Mouse (Mus musculus): ENCODE measurements around the gene Nsf. TPM values are rescaled to one million over a fixed set of nuclear protein-coding genes. Genes with fewer than 3 reads are reported as not detected.

The Nsf gene
- polyA plus RNA-seq, 1 experiment from 2014 or later, result 46.3 TPM

DNA sequence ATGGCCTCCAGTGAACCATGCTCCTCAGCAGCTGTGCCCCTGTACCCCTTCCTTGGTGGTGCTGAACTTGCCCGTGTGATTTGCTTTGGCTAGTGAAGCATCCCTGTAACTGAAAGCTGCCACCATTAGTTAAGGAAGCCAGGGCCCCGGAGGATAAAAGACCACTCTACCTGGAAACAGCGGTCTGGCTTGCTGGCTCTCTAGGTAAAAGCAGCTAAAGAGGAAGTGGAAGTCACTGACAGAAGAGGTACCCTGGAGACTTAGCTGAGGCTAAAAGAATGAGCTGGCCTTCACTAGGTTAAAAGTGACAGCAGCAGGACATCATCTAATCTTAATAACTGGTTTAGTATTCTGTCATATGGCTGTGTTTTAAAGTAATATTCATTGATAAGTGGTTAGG is 17.0 kb upstream of the Nsf start:
- peaks cover 57% of the 10 kb centered on the region for H3K36me3 ChIP-seq

GRCm38 (mm10) chr11:103969278-103969677 is 15.4 kb upstream of the Nsf start:
- 85% methylated on average over 5 of the region's 5 CpGs for WGBS
- Histone ChIP-seq H3K36me3 (peaks cover 41% of the 10 kb centered on the region), H3K9me3 (no peaks in the 10 kb centered on the region), H3K27ac (no peak overlapping the region), H3K4me1 (peaks cover 7% of the 10 kb centered on the region), H3K4me3 (no peak overlapping the region), H3K27me3 (ENCODE audit: insufficient read depth, poor library complexity, severe bottlenecking) (no peaks in the 10 kb centered on the region)
- DNase-seq (ENCODE audit: low spot score), result peak; percentile 54

More for the DNA sequence above, 17.0 kb upstream of the Nsf start:
- 85% methylated on average over 3 of the region's 3 CpGs for WGBS
- Histone ChIP-seq H3K9me3 (no peaks in the 10 kb centered on the region), H3K4me1 (peaks cover 7% of the 10 kb centered on the region), H3K27me3 (ENCODE audit: insufficient read depth, poor library complexity, severe bottlenecking) (no peaks in the 10 kb centered on the region), H3K27ac (no peak overlapping the region), H3K4me3 (no peak overlapping the region)
- DNase-seq (ENCODE audit: low spot score), result no peak

DNA sequence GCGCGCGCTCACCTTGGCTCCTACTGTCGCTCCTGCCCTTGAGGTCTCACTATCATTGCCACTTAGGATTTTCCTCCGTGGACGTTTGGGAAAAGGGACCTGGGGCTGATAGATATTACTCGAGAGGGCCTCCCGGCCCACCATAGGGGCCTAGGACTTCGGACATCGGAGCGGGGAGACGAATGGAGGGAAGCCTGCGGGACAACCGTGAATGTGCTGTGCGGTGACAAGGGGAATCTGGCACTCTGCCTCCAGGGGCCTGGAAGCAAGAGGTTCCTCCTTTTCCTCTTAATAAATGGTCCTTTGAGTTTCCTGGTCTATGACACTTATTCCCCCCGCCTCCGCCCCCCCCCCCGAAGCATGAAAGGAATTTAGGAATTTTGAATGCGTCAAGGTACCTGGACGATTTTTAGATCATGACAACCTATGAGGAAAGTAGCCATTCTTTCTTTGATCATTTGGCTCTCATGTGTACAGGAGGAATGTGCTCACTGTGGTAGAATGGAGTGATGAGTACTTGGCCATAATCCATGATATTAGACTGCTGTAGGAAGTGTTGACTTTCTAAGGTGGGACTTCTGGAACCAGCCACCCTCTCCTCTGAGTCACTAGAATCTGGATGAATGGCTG is 13.4 kb upstream of the Nsf start:
- DNase-seq (ENCODE audit: low spot score), result no peak
- no peaks in the 10 kb centered on the region for H3K27me3 ChIP-seq (ENCODE audit: insufficient read depth, poor library complexity, severe bottlenecking)
- H3K36me3 ChIP-seq, result peaks cover 22% of the 10 kb centered on the region
- 1% methylated on average over 20 of the region's 20 CpGs for WGBS
- H3K4me1 ChIP-seq, result peaks cover 7% of the 10 kb centered on the region
- peak overlapping the region; percentile 91 for H3K4me3 ChIP-seq
- no peaks in the 10 kb centered on the region for H3K9me3 ChIP-seq
- H3K27ac ChIP-seq, result peak overlapping the region; percentile 93

DNA sequence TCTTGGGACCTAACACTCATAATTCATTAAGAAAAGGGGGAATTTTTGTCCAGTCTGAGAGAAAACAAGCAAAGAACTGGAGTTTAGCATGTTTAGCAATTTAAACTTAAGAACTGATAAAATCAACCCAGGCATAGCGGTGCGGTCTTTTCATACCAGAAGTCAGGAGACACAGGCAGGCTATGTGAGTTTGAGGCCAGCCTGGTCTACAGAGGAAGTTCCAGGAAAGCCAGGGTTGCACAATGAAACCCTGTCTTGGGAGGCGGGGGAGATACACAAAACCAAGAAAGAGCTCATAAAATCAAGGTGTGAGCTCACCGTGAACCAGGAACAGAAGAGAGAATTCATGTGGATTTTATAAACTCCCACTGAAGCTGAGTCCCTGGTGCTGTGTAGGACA is 3.0 kb upstream of the Nsf start:
- H3K4me3 ChIP-seq, result no peak overlapping the region
- H3K9me3 ChIP-seq, result no peaks in the 10 kb centered on the region

DNA sequence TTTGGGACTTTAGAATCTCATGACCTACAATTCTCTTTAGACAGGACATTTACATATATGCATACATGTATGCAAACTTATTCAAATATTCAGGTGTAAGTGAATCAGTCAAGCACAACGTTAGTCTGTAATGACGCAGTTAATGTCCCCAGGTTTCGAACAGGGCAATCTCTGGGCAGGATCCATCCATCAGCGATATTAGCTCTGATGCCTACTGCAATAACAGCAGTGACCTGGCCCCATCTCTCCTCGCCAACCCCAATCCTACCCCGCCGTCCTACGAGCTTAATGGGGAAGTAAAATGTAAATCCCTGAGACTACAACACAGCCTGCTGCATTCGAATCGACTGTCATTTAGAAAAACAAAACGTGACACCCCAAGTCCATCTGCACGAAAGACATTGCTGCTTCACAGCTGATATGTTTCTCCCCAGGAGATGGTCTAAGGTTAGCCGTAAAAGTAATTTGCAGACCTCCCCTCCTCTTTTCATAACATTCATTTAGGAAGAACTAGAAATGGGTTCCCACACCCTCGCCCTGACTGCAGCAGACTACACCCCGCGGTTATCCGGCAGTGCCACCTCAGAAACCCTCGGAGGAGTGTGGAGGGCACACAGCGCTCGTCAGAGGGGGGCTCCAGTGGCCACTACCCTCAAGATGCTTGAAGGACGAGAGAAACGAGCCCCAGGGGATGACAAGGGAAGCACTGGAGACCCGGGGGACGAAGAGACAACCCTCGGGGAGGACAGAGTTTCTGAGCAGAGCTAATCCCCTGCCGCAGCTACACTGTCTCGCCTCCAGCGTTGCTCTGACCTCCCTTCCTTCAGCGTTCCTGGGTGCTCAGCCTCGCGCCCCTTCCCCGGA is 592 bp downstream of the Nsf start:
- peaks cover 18% of the 10 kb centered on the region for H3K4me1 ChIP-seq
- peak; percentile 79 for DNase-seq (ENCODE audit: low spot score)
- WGBS, result 2% methylated on average over 32 of the region's 32 CpGs
- H3K36me3 ChIP-seq, result no peaks in the 10 kb centered on the region
- peak overlapping the region; percentile 95 for H3K27ac ChIP-seq
- no peaks in the 10 kb centered on the region for H3K9me3 ChIP-seq
- peak overlapping the region; percentile 89 for H3K4me3 ChIP-seq
- no peaks in the 10 kb centered on the region for H3K27me3 ChIP-seq (ENCODE audit: insufficient read depth, poor library complexity, severe bottlenecking)

More for the DNA sequence above, 3.0 kb upstream of the Nsf start:
- 76% methylated on average over 4 of the region's 4 CpGs for WGBS
- DNase-seq (ENCODE audit: low spot score), result no peak
- H3K36me3 ChIP-seq, result no peaks in the 10 kb centered on the region
- H3K27ac ChIP-seq, result no peak overlapping the region
- H3K4me1 ChIP-seq, result peaks cover 21% of the 10 kb centered on the region
- no peaks in the 10 kb centered on the region for H3K27me3 ChIP-seq (ENCODE audit: insufficient read depth, poor library complexity, severe bottlenecking)

DNA sequence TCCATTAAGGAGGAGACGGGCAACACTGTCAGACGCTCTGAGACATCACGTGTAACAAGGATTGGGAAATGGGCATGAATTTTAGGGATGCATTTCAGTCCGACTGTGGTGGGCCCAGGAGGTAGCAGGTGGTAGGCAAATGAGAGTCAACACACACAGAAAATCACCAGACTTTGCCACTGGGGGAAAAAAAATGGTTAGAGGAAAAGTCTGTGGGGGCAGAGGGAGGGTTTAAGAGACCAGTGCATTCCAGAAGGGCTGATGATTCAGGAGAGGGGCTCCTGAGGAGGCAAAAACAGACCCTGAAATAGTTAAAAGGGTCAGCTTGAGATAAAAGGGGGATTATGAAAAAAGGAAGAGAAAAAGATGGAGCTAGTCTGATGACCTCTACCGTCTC is 1.2 kb downstream of the Nsf start:
- Histone ChIP-seq H3K4me1 (peaks cover 18% of the 10 kb centered on the region), H3K36me3 (no peaks in the 10 kb centered on the region), H3K9me3 (no peaks in the 10 kb centered on the region), H3K27ac (no peak overlapping the region), H3K4me3 (peak overlapping the region; percentile 89), H3K27me3 (ENCODE audit: insufficient read depth, poor library complexity, severe bottlenecking) (no peaks in the 10 kb centered on the region)
- WGBS, result 61% methylated on average over 5 of the region's 5 CpGs
- DNase-seq (ENCODE audit: low spot score), result no peak

DNA sequence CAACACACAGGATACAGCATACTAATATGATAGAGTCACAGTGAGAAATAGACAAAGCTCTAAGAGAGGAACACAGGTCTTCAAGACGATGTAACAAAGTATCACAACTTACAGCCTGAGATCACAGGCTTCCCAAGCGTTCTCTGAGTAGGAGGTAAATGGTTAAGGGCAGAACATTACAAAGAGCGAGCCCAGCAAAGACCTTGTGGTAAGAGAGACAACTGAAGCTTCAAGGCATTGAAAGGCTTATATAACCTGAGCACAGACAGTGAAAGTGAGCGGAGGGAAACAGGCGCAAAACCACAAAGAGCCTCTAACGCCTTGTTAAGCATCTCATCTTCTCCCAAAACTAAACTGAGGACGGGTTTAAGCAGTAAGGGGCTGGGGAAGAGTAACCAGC is 2.8 kb downstream of the Nsf start:
- no peak overlapping the region for H3K27ac ChIP-seq
- no peaks in the 10 kb centered on the region for H3K9me3 ChIP-seq
- WGBS, result 87% methylated on average over 7 of the region's 7 CpGs

DNA sequence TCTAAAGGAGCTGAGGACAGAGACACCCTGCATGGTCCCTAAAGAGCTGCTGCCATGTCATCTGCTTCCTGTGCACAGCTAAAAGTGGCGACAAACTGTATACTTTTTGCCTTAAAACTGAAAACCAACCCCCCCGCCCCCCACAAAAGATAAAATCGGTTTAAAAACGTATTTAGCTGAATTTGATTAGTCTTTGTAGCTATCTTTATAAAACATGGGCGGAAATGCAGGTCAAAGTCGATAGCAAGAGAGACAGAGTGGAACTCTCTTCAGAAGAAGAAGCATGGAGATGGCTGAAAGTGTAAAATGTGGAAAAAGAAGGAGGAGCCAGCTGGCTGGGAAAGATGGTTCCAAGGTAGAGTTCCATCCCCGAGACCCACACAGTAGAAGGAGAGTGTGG is 4.9 kb downstream of the Nsf start:
- no peak for DNase-seq (ENCODE audit: low spot score)
- Histone ChIP-seq H3K4me1 (peaks cover 18% of the 10 kb centered on the region), H3K27me3 (ENCODE audit: insufficient read depth, poor library complexity, severe bottlenecking) (no peaks in the 10 kb centered on the region), H3K27ac (no peak overlapping the region), H3K36me3 (no peaks in the 10 kb centered on the region), H3K4me3 (no peak overlapping the region), H3K9me3 (no peaks in the 10 kb centered on the region)
- 87% methylated on average over 7 of the region's 7 CpGs for WGBS

More for the DNA sequence above, 2.8 kb downstream of the Nsf start:
- Histone ChIP-seq H3K36me3 (no peaks in the 10 kb centered on the region), H3K4me3 (no peak overlapping the region), H3K27me3 (ENCODE audit: insufficient read depth, poor library complexity, severe bottlenecking) (no peaks in the 10 kb centered on the region), H3K4me1 (peaks cover 18% of the 10 kb centered on the region)
- no peak for DNase-seq (ENCODE audit: low spot score)

DNA sequence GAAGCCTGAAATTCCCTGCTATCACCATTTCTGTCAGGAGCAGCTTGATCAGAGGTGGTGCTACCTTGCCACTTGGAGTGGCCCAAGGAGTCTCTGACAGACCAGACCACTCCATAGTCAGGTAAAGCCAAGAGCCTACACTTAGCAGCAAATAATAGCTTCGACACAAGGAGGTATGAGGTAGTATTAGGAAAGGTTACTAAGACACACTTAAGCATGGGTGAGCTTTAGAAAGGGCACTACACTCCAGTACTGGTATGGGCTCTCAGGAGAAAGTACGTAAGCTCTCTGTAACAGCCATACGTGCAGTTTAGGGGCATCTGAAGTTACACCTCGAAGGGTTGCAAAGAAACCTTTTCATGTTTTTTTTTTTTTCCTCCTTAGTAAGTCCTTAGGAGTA is 11.1 kb downstream of the Nsf start:
- Histone ChIP-seq H3K27ac (no peak overlapping the region), H3K9me3 (no peaks in the 10 kb centered on the region), H3K36me3 (no peaks in the 10 kb centered on the region), H3K4me1 (no peaks in the 10 kb centered on the region), H3K27me3 (ENCODE audit: insufficient read depth, poor library complexity, severe bottlenecking) (no peaks in the 10 kb centered on the region), H3K4me3 (no peak overlapping the region)
- WGBS, result 92% methylated on average over 4 of the region's 4 CpGs
- DNase-seq (ENCODE audit: low spot score), result no peak

DNA sequence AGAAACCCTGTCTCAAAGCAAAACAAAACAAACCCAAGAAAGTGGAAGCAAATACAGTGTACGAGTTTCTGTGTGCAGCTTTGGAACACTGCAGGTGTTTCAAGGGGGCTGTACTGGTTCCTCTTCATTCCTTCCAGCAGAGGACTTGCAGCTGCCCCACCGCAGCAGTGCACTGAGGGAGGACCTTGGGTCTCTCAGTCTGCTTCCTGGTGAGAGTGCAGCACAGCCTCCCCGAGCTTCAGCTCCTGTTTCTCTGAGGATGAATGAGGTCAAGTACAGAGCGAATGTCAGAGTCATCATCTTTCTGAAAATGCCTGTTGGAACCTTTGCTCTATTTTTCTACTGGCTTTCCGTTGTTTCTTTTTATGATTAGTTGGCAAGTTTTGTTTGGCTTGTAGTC is 12.5 kb downstream of the Nsf start:
- WGBS, result 69% methylated on average over 5 of the region's 5 CpGs
- DNase-seq (ENCODE audit: low spot score), result no peak
- H3K27ac ChIP-seq, result no peak overlapping the region
- no peaks in the 10 kb centered on the region for H3K27me3 ChIP-seq (ENCODE audit: insufficient read depth, poor library complexity, severe bottlenecking)
- no peaks in the 10 kb centered on the region for H3K4me1 ChIP-seq
- no peaks in the 10 kb centered on the region for H3K36me3 ChIP-seq
- no peak overlapping the region for H3K4me3 ChIP-seq
- no peaks in the 10 kb centered on the region for H3K9me3 ChIP-seq

DNA sequence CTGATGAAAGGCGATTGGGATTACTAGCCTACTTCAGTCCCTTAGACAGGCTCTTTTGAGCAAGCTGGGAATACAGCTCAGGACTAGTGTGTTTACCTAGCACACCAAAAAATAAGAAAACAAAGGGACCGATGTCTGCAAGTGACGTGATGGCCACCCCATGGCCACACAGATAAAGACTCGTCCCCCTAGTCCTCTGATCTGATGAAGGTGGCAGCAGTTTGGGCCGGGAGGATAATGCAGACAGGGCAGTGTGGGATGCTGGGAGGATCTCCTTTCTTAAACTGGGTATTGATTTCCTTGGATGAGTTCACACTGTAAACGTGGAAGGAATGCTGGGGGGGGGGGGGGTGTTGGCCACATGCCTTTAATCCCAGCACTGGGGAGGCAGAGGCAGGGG is 13.0 kb downstream of the Nsf start:
- H3K36me3 ChIP-seq, result no peaks in the 10 kb centered on the region
- H3K27ac ChIP-seq, result no peak overlapping the region
- no peaks in the 10 kb centered on the region for H3K4me1 ChIP-seq
- no peaks in the 10 kb centered on the region for H3K9me3 ChIP-seq
- H3K27me3 ChIP-seq (ENCODE audit: insufficient read depth, poor library complexity, severe bottlenecking), result no peaks in the 10 kb centered on the region
- no peak overlapping the region for H3K4me3 ChIP-seq
- no peak for DNase-seq (ENCODE audit: low spot score)
- 76% methylated on average over 6 of the region's 6 CpGs for WGBS

DNA sequence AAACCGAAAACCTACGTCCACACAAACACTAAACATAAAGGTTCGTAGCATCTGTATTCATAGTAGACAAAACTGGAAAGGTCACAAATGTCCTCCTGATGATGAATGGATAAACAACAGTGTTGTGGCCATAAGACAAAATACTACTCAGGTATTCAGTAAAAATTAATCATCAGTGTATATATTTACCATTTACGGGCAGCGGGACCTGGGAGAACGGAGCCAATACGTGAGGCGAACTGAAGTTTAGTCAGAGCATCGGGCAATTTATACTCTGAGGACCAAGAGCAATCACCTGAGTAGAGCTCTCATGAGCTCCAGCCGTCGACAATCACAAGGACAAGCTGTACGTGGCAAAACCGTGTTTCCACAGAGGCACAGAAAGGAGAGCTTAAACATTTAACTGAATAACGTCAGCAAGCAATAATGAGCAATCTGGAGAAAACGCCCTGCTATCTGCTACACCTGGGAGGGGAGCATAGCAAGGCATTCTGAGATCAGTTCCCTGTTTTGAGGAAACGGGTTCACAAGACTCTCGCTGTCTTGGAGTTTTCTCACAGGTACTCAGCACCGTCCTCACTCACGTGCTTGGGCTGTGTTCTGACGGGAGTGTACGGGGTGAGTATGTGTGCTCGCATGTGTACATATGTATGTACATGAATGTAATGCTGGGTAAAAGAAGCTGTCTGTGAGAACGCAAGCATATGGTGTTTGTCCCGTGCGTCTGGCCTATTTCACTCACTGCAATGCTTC is 15.7 kb downstream of the Nsf start:
- no peak overlapping the region for H3K27ac ChIP-seq
- H3K4me1 ChIP-seq, result no peaks in the 10 kb centered on the region
- no peaks in the 10 kb centered on the region for H3K27me3 ChIP-seq (ENCODE audit: insufficient read depth, poor library complexity, severe bottlenecking)
- no peak overlapping the region for H3K4me3 ChIP-seq
- no peaks in the 10 kb centered on the region for H3K36me3 ChIP-seq
- no peaks in the 10 kb centered on the region for H3K9me3 ChIP-seq
- 89% methylated on average over 25 of the region's 25 CpGs for whole genome bisulfite sequencing
- DNase-seq (ENCODE audit: low spot score), result no peak

- Histone ChIP-seq H3K4me1 (no peaks in the 10 kb centered on the region), H3K27me3 (ENCODE audit: insufficient read depth, poor library complexity, severe bottlenecking) (no peaks in the 10 kb centered on the region), H3K36me3 (no peaks in the 10 kb centered on the region), H3K4me3 (no peak overlapping the region), H3K27ac (no peak overlapping the region), H3K9me3 (no peaks in the 10 kb centered on the region)
- WGBS, result 83% methylated on average over 9 of the region's 9 CpGs
- no peak for DNase-seq (ENCODE audit: low spot score)
Observed at GRCm38 (mm10) chr11:103937451-103937850, 16.4 kb downstream of the Nsf start.

All from heart, embryonic 10.5 days (tissue).